In genomic region chr9:16062472-16062871, GRCm38 (mm10) we compare ENCODE assay signal across 26 mouse cellular contexts.
"Had no signal": no experiment of that assay in that cellular context is flagged by ENCODE, and none has a peak within 500 bp of the region (broad histone marks: within the 10 kb centered on the region; RNA-seq: fewer than 3 reads in every experiment).

No protein-coding gene starts in this region.

- H3K9ac ChIP-seq: embryonic facial prominence, embryonic 12.5 days; embryonic facial prominence, embryonic 13.5 days; embryonic facial prominence, embryonic 15.5 days; forebrain, embryonic 12.5 days; forebrain, embryonic 13.5 days; forebrain, postnatal 0 days had no signal

- H3K27me3 ChIP-seq: embryonic facial prominence, embryonic 12.5 days; embryonic facial prominence, embryonic 13.5 days; embryonic facial prominence, embryonic 15.5 days; forebrain, embryonic 12.5 days; forebrain, embryonic 13.5 days had no signal

- H3K36me3 ChIP-seq: embryonic facial prominence, embryonic 10.5 days; embryonic facial prominence, embryonic 12.5 days; embryonic facial prominence, embryonic 13.5 days; embryonic facial prominence, embryonic 15.5 days; forebrain, embryonic 10.5 days; forebrain, embryonic 12.5 days; heart, embryonic 10.5 days had no signal

- H3K4me3 ChIP-seq: embryonic facial prominence, embryonic 10.5 days; embryonic facial prominence, embryonic 12.5 days; embryonic facial prominence, embryonic 13.5 days; embryonic facial prominence, embryonic 15.5 days; erythroblast, embryonic 14.5 days; forebrain, embryonic 10.5 days; forebrain, embryonic 12.5 days; forebrain, embryonic 13.5 days; gastrocnemius, adult 2 months; heart, adult 2 months; heart, embryonic 10.5 days had no signal

- DNase-seq: cerebellum, adult 9-11 months; cerebellum, postnatal 10 days; cerebellum, postnatal 14 days; cerebellum, postnatal 25 days; cerebellum, postnatal 36 days; embryo, embryonic 11 days; forebrain, postnatal 0 days; gastrocnemius, adult 2 months; gastrocnemius, postnatal 10 days; gastrocnemius, postnatal 14 days; gastrocnemius, postnatal 25 days; gastrocnemius, postnatal 36 days; heart, adult 11 months; heart, adult 18-20 months; heart, adult 2 months had no signal

- H3K4me1 ChIP-seq: embryonic facial prominence, embryonic 10.5 days; embryonic facial prominence, embryonic 12.5 days; embryonic facial prominence, embryonic 13.5 days; embryonic facial prominence, embryonic 15.5 days; forebrain, embryonic 10.5 days; forebrain, embryonic 12.5 days; forebrain, embryonic 13.5 days; heart, embryonic 10.5 days had no signal

- ATAC-seq: forebrain, embryonic 13.5 days; forebrain, embryonic 16.5 days; forebrain, postnatal 0 days had no signal

- H3K9me3 ChIP-seq: embryonic facial prominence, embryonic 10.5 days; embryonic facial prominence, embryonic 12.5 days; embryonic facial prominence, embryonic 13.5 days; embryonic facial prominence, embryonic 15.5 days; forebrain, embryonic 10.5 days; forebrain, embryonic 12.5 days; forebrain, embryonic 13.5 days; heart, embryonic 10.5 days had no signal

- H3K27ac ChIP-seq: embryonic facial prominence, embryonic 10.5 days; embryonic facial prominence, embryonic 12.5 days; embryonic facial prominence, embryonic 13.5 days; embryonic facial prominence, embryonic 15.5 days; forebrain, embryonic 10.5 days; forebrain, embryonic 12.5 days; forebrain, embryonic 13.5 days; gastrocnemius, adult 2 months; heart, adult 2 months; heart, embryonic 10.5 days had no signal

- H3K4me2 ChIP-seq: embryonic facial prominence, embryonic 12.5 days; embryonic facial prominence, embryonic 13.5 days; embryonic facial prominence, embryonic 15.5 days; forebrain, embryonic 12.5 days; forebrain, embryonic 13.5 days; heart, embryonic 11.5 days had no signal
